Mouse (Mus musculus) G1E (cell line): Measurements from ENCODE around the gene Methig1.

ENCODE experiments used
- CTCF ChIP-seq: IDR thresholded peaks from 2 replicates; pipeline ENCODE4 v1.5.1; 2012; ENCODE audit warnings: low read depth, low read length, inconsistent platforms, mixed read lengths
- GATA2 ChIP-seq: IDR thresholded peaks from 2 replicates; pipeline ENCODE4 v1.6.1; 2012; ENCODE audit warnings: low read depth, low read length, inconsistent platforms, borderline replicate concordance
- TAL1 ChIP-seq: conservative IDR thresholded peaks from 2 replicates; pipeline ENCODE4 v1.6.1; 2012; ENCODE audit warnings: low read depth, low read length, inconsistent platforms, mixed read lengths

GRCm38 (mm10) chr15:100424396-100425122 lies 71.6 kb downstream of the Methig1 start, which contains the start of gene Slc11a2:
- no peak for TF ChIP-seq CTCF
- no peak for TF ChIP-seq GATA2
- TF ChIP-seq TAL1, result no peak
